Mouse (Mus musculus): ENCODE measurements around the gene Krtap1-5. TPM values are rescaled to one million over a fixed set of nuclear protein-coding genes. Genes with fewer than 3 reads are reported as not detected.

Gene Krtap1-5
- polyA plus RNA-seq, 1 experiment from 2014 or later: not detected

Other genes with a start within 250 kb of the Krtap1-5 start
- gene Krt26, start 243.1 kb downstream of the Krtap1-5 start, polyA plus RNA-seq (2015; fragmentation: Nextera tagmentation; extraction: Ambion mirVana): 0.14 TPM in 1 of 2 replicates, not detected in the other
- 0.33 and 0.39 TPM in 2 replicates for gene Krt27, start 229.9 kb downstream of the Krtap1-5 start, polyA plus RNA-seq (2015; fragmentation: Nextera tagmentation; extraction: Ambion mirVana)
- gene Krt28, start 206.1 kb downstream of the Krtap1-5 start, polyA plus RNA-seq (2015; fragmentation: Nextera tagmentation; extraction: Ambion mirVana): 1.1 and 1.4 TPM in 2 replicates
- 46.0 and 60.4 TPM in 2 replicates for gene Krt10, start 191.7 kb downstream of the Krtap1-5 start, polyA plus RNA-seq (2015; fragmentation: Nextera tagmentation; extraction: Ambion mirVana)
- gene Krt12, start 158.8 kb downstream of the Krtap1-5 start, polyA plus RNA-seq (2015; fragmentation: Nextera tagmentation; extraction: Ambion mirVana): not detected in 2 replicates
- 0.24 and 3.2 TPM in 2 replicates for gene Krt20, start 142.9 kb downstream of the Krtap1-5 start, polyA plus RNA-seq (2015; fragmentation: Nextera tagmentation; extraction: Ambion mirVana)
- 5.1 and 9.0 TPM in 2 replicates for gene Krt23, start 87.9 kb downstream of the Krtap1-5 start, polyA plus RNA-seq (2015; fragmentation: Nextera tagmentation; extraction: Ambion mirVana)
- gene Krt39, start 59.7 kb downstream of the Krtap1-5 start, polyA plus RNA-seq (2015; fragmentation: Nextera tagmentation; extraction: Ambion mirVana): not detected in 2 replicates
- gene Krt40, start 37.9 kb downstream of the Krtap1-5 start, polyA plus RNA-seq (2015; fragmentation: Nextera tagmentation; extraction: Ambion mirVana): not detected in 2 replicates
- gene Krtap3-3, start 30.2 kb downstream of the Krtap1-5 start, polyA plus RNA-seq (2015; fragmentation: Nextera tagmentation; extraction: Ambion mirVana): not detected in 2 replicates
- not detected in 2 replicates for gene Krtap3-2, start 24.2 kb downstream of the Krtap1-5 start, polyA plus RNA-seq (2015; fragmentation: Nextera tagmentation; extraction: Ambion mirVana)
- not detected in 2 replicates for gene Gm11939, start 21.6 kb downstream of the Krtap1-5 start, polyA plus RNA-seq (2015; fragmentation: Nextera tagmentation; extraction: Ambion mirVana)
- not detected in 2 replicates for gene Krtap3-1, start 14.4 kb downstream of the Krtap1-5 start, polyA plus RNA-seq (2015; fragmentation: Nextera tagmentation; extraction: Ambion mirVana)
- gene Krtap1-4, start 2.6 kb upstream of the Krtap1-5 start, polyA plus RNA-seq (2015; fragmentation: Nextera tagmentation; extraction: Ambion mirVana): not detected in 2 replicates
- not detected in 2 replicates for gene Krtap1-3, start 10.3 kb upstream of the Krtap1-5 start, polyA plus RNA-seq (2015; fragmentation: Nextera tagmentation; extraction: Ambion mirVana)
- gene Krtap9-3, start 17.1 kb upstream of the Krtap1-5 start, polyA plus RNA-seq (2015; fragmentation: Nextera tagmentation; extraction: Ambion mirVana): not detected in 2 replicates
- not detected in 2 replicates for gene Gm11938, start 22.3 kb upstream of the Krtap1-5 start, polyA plus RNA-seq (2015; fragmentation: Nextera tagmentation; extraction: Ambion mirVana)
- gene Gm11937, start 29.2 kb upstream of the Krtap1-5 start, polyA plus RNA-seq (2015; fragmentation: Nextera tagmentation; extraction: Ambion mirVana): not detected in 2 replicates
- not detected in 2 replicates for gene Krtap2-4, start 33.8 kb upstream of the Krtap1-5 start, polyA plus RNA-seq (2015; fragmentation: Nextera tagmentation; extraction: Ambion mirVana)
- not detected in 2 replicates for gene Gm11562, start 39.4 kb upstream of the Krtap1-5 start, polyA plus RNA-seq (2015; fragmentation: Nextera tagmentation; extraction: Ambion mirVana)
- not detected in 2 replicates for gene Krtap4-1, start 47.2 kb upstream of the Krtap1-5 start, polyA plus RNA-seq (2015; fragmentation: Nextera tagmentation; extraction: Ambion mirVana)
- not detected in 2 replicates for gene Krtap4-2, start 54.1 kb upstream of the Krtap1-5 start, polyA plus RNA-seq (2015; fragmentation: Nextera tagmentation; extraction: Ambion mirVana)
- gene Krtap4-7, start 63.1 kb upstream of the Krtap1-5 start, polyA plus RNA-seq (2015; fragmentation: Nextera tagmentation; extraction: Ambion mirVana): not detected in 2 replicates
- gene Gm11555, start 69.2 kb upstream of the Krtap1-5 start, polyA plus RNA-seq (2015; fragmentation: Nextera tagmentation; extraction: Ambion mirVana): not detected in 2 replicates
- gene Gm11563, start 77.9 kb upstream of the Krtap1-5 start, polyA plus RNA-seq (2015; fragmentation: Nextera tagmentation; extraction: Ambion mirVana): not detected in 2 replicates
- gene Krtap4-6, start 84.9 kb upstream of the Krtap1-5 start, polyA plus RNA-seq (2015; fragmentation: Nextera tagmentation; extraction: Ambion mirVana): not detected in 2 replicates
- gene Gm14190, start 109.7 kb upstream of the Krtap1-5 start, polyA plus RNA-seq (2015; fragmentation: Nextera tagmentation; extraction: Ambion mirVana): not detected in 2 replicates
- gene Gm14180, start 153.3 kb upstream of the Krtap1-5 start, polyA plus RNA-seq (2015; fragmentation: Nextera tagmentation; extraction: Ambion mirVana): not detected in 2 replicates
- not detected in 2 replicates for gene Gm11595, start 191.9 kb upstream of the Krtap1-5 start, polyA plus RNA-seq (2015; fragmentation: Nextera tagmentation; extraction: Ambion mirVana)
- gene Krtap4-8, start 199.7 kb upstream of the Krtap1-5 start, polyA plus RNA-seq (2015; fragmentation: Nextera tagmentation; extraction: Ambion mirVana): not detected in 2 replicates
- gene Krtap4-9, start 204.2 kb upstream of the Krtap1-5 start, polyA plus RNA-seq (2015; fragmentation: Nextera tagmentation; extraction: Ambion mirVana): not detected in 2 replicates
- gene Gm11596, start 212.5 kb upstream of the Krtap1-5 start, polyA plus RNA-seq (2015; fragmentation: Nextera tagmentation; extraction: Ambion mirVana): not detected in 2 replicates
- gene Gm11569, start 217.9 kb upstream of the Krtap1-5 start, polyA plus RNA-seq (2015; fragmentation: Nextera tagmentation; extraction: Ambion mirVana): not detected in 2 replicates
- gene Gm11554, start 223.4 kb upstream of the Krtap1-5 start, polyA plus RNA-seq (2015; fragmentation: Nextera tagmentation; extraction: Ambion mirVana): not detected in 2 replicates
- not detected in 2 replicates for gene Krtap4-13, start 228.9 kb upstream of the Krtap1-5 start, polyA plus RNA-seq (2015; fragmentation: Nextera tagmentation; extraction: Ambion mirVana)
- gene Gm11564, start 234.7 kb upstream of the Krtap1-5 start, polyA plus RNA-seq (2015; fragmentation: Nextera tagmentation; extraction: Ambion mirVana): not detected in 2 replicates

Measured in embryonic facial prominence, embryonic 13.5 days (tissue).